Mouse (Mus musculus): ENCODE measurements at regions not wholly inside any gene's neighbourhood (a gene's known extent, or its start where the extent isn't known, plus 50 kb on each side); places are given as distances from the start of the nearest gene placed in this dataset.

- Histone ChIP-seq H3K4me2 (ENCODE audit: low read length) (no peak overlapping the region), H3K27ac (no peak overlapping the region), H3K4me3 (replicated peaks; ENCODE audit: low read depth, low read length) (no peak overlapping the region), H3K27me3 (ENCODE audit: insufficient read depth, low read length) (no peaks in the 10 kb centered on the region), H3K4me1 (replicated peaks; ENCODE audit: insufficient read depth, low read length) (no peaks in the 10 kb centered on the region), H3K9ac (ENCODE audit: low read depth, low read length) (no peak overlapping the region), H3K36me3 (ENCODE audit: insufficient read depth, low read length) (no peaks in the 10 kb centered on the region), H3K9me3 (replicated peaks; ENCODE audit: low read length) (no peaks in the 10 kb centered on the region)
- no peak for ATAC-seq (replicated peaks; ENCODE audit: low FRiP score, low read depth)
- no peak for TF ChIP-seq CTCF (IDR thresholded peaks at IDR 0.05; ENCODE audit: low read depth)
- 74% methylated on average over 6 of the region's 6 CpGs for WGBS
- DNase-seq (ENCODE audit: low spot score): no peak
Measured at GRCm38 (mm10) chr1:105083551-105084103, 272.9 kb downstream of the Rnf152 start.

GRCm38 (mm10) chr1:105082823-105083550, 273.5 kb downstream of the Rnf152 start:
- no peak overlapping the region for H3K27ac ChIP-seq
- 0 out of 2 replicates have a peak, but pooled peaks have one; percentile 6 for TF ChIP-seq CTCF (IDR thresholded peaks at IDR 0.05; ENCODE audit: low read depth)
- DNase-seq (ENCODE audit: low spot score) (no peak), ATAC-seq (replicated peaks; ENCODE audit: low FRiP score, low read depth) (no peak)
- no peak overlapping the region for H3K9ac ChIP-seq (ENCODE audit: low read depth, low read length)
- no peaks in the 10 kb centered on the region for H3K27me3 ChIP-seq (ENCODE audit: insufficient read depth, low read length)
- 76% methylated on average over 2 of the region's 2 CpGs for WGBS
- no peaks in the 10 kb centered on the region for H3K9me3 ChIP-seq (replicated peaks; ENCODE audit: low read length)
- no peak overlapping the region for H3K4me3 ChIP-seq (replicated peaks; ENCODE audit: low read depth, low read length)
- H3K36me3 ChIP-seq (ENCODE audit: insufficient read depth, low read length): no peaks in the 10 kb centered on the region
- H3K4me2 ChIP-seq (ENCODE audit: low read length): no peak overlapping the region
- no peaks in the 10 kb centered on the region for H3K4me1 ChIP-seq (replicated peaks; ENCODE audit: insufficient read depth, low read length)

- 49% methylated on average over 2 of the region's 2 CpGs for WGBS
- H3K4me1 ChIP-seq (replicated peaks; ENCODE audit: insufficient read depth, low read length): no peaks in the 10 kb centered on the region
- H3K9me3 ChIP-seq (replicated peaks; ENCODE audit: low read length): no peaks in the 10 kb centered on the region
- ATAC-seq (replicated peaks; ENCODE audit: low FRiP score, low read depth) (no peak), DNase-seq (ENCODE audit: low spot score) (peak; percentile 15)
- no peaks in the 10 kb centered on the region for H3K27me3 ChIP-seq (ENCODE audit: insufficient read depth, low read length)
- no peak for TF ChIP-seq CTCF (IDR thresholded peaks at IDR 0.05; ENCODE audit: low read depth)
- no peak overlapping the region for H3K4me3 ChIP-seq (replicated peaks; ENCODE audit: low read depth, low read length)
- no peak overlapping the region for H3K9ac ChIP-seq (ENCODE audit: low read depth, low read length)
- H3K36me3 ChIP-seq (ENCODE audit: insufficient read depth, low read length): no peaks in the 10 kb centered on the region
- H3K4me2 ChIP-seq (ENCODE audit: low read length): no peak overlapping the region
- no peak overlapping the region for H3K27ac ChIP-seq
Measured at GRCm38 (mm10) chr1:105081942-105082341, 274.6 kb downstream of the Rnf152 start.

GRCm38 (mm10) chr1:105079437-105079836, 277.1 kb downstream of the Rnf152 start:
- no peak for ATAC-seq (replicated peaks; ENCODE audit: low FRiP score, low read depth)

GRCm38 (mm10) chr1:105075728-105076127, 280.8 kb downstream of the Rnf152 start:
- no peak for TF ChIP-seq CTCF (IDR thresholded peaks at IDR 0.05; ENCODE audit: low read depth)
- Histone ChIP-seq H3K9ac (ENCODE audit: low read depth, low read length) (no peak overlapping the region), H3K4me2 (ENCODE audit: low read length) (no peak overlapping the region), H3K4me1 (replicated peaks; ENCODE audit: insufficient read depth, low read length) (no peaks in the 10 kb centered on the region), H3K36me3 (ENCODE audit: insufficient read depth, low read length) (no peaks in the 10 kb centered on the region), H3K27me3 (ENCODE audit: insufficient read depth, low read length) (no peaks in the 10 kb centered on the region), H3K27ac (no peak overlapping the region), H3K4me3 (replicated peaks; ENCODE audit: low read depth, low read length) (no peak overlapping the region), H3K9me3 (replicated peaks; ENCODE audit: low read length) (no peaks in the 10 kb centered on the region)
- ATAC-seq (replicated peaks; ENCODE audit: low FRiP score, low read depth) (no peak), DNase-seq (ENCODE audit: low spot score) (no peak)
- 86% methylated on average over 3 of the region's 3 CpGs for WGBS

More at GRCm38 (mm10) chr1:105079437-105079836, 277.1 kb downstream of the Rnf152 start:
- H3K4me3 ChIP-seq (replicated peaks; ENCODE audit: low read depth, low read length): no peak overlapping the region
- H3K9ac ChIP-seq (ENCODE audit: low read depth, low read length): no peak overlapping the region
- 81% methylated on average over 5 of the region's 5 CpGs for WGBS
- H3K36me3 ChIP-seq (ENCODE audit: insufficient read depth, low read length): no peaks in the 10 kb centered on the region
- DNase-seq (ENCODE audit: low spot score): no peak
- TF ChIP-seq CTCF (IDR thresholded peaks at IDR 0.05; ENCODE audit: low read depth): no peak
- H3K4me1 ChIP-seq (replicated peaks; ENCODE audit: insufficient read depth, low read length): no peaks in the 10 kb centered on the region
- no peak overlapping the region for H3K27ac ChIP-seq
- H3K4me2 ChIP-seq (ENCODE audit: low read length): no peak overlapping the region
- no peaks in the 10 kb centered on the region for H3K27me3 ChIP-seq (ENCODE audit: insufficient read depth, low read length)
- H3K9me3 ChIP-seq (replicated peaks; ENCODE audit: low read length): no peaks in the 10 kb centered on the region

- ATAC-seq (replicated peaks; ENCODE audit: low FRiP score, low read depth) (no peak), DNase-seq (ENCODE audit: low spot score) (no peak)
- no peaks in the 10 kb centered on the region for H3K27me3 ChIP-seq (ENCODE audit: insufficient read depth, low read length)
- H3K36me3 ChIP-seq (ENCODE audit: insufficient read depth, low read length): no peaks in the 10 kb centered on the region
- H3K27ac ChIP-seq: no peak overlapping the region
- no peak for TF ChIP-seq CTCF (IDR thresholded peaks at IDR 0.05; ENCODE audit: low read depth)
- H3K4me3 ChIP-seq (replicated peaks; ENCODE audit: low read depth, low read length): no peak overlapping the region
- no peaks in the 10 kb centered on the region for H3K9me3 ChIP-seq (replicated peaks; ENCODE audit: low read length)
- H3K4me1 ChIP-seq (replicated peaks; ENCODE audit: insufficient read depth, low read length): no peaks in the 10 kb centered on the region
- no peak overlapping the region for H3K9ac ChIP-seq (ENCODE audit: low read depth, low read length)
- no peak overlapping the region for H3K4me2 ChIP-seq (ENCODE audit: low read length)
- 79% methylated on average over 1 of the region's 1 CpGs for WGBS
Measured at GRCm38 (mm10) chr1:105074326-105074725, 282.2 kb downstream of the Rnf152 start.

Data from kidney, postnatal 0 days (tissue).